Mouse (Mus musculus): Measurements from ENCODE around the gene Cdk2ap2. TPM values are rescaled to one million over a fixed set of nuclear protein-coding genes. Genes with fewer than 3 reads are reported as not detected.
"Not testable (repeated sequence)": the region's sequence is repeated elsewhere in the genome, so short reads cannot be mapped to it uniquely, and the experiment has no call there.

The Cdk2ap2 gene
- total RNA-seq, 2 experiments from 2014 or later: 25.0 to 34.1 TPM

- no peak for DNase-seq (ENCODE audit: low spot score in 2 of 2)
Measured at GRCm38 (mm10) chr19:4066280-4066679, 30.7 kb upstream of the Cdk2ap2 start.

- no peak for DNase-seq (ENCODE audit: low spot score in 2 of 2)
Measured at GRCm38 (mm10) chr19:4066877-4067276, 30.1 kb upstream of the Cdk2ap2 start.

- not testable (repeated sequence) for DNase-seq (ENCODE audit: low spot score in 2 of 2)
Measured at GRCm38 (mm10) chr19:4068242-4068641, 28.7 kb upstream of the Cdk2ap2 start.

GRCm38 (mm10) chr19:4068717-4069410, 28.1 kb upstream of the Cdk2ap2 start:
- no peak for DNase-seq (ENCODE audit: low spot score in 2 of 2)

- DNase-seq (ENCODE audit: low spot score in 2 of 2): no peak
Measured at GRCm38 (mm10) chr19:4070311-4070710, 26.7 kb upstream of the Cdk2ap2 start.

GRCm38 (mm10) chr19:4070756-4071155, 26.2 kb upstream of the Cdk2ap2 start:
- no peak for DNase-seq (ENCODE audit: low spot score in 2 of 2)

- DNase-seq (ENCODE audit: low spot score in 2 of 2): no peak
Measured at GRCm38 (mm10) chr19:4071406-4071805, 25.6 kb upstream of the Cdk2ap2 start.

- no peak for DNase-seq (ENCODE audit: low spot score in 2 of 2)
Measured at GRCm38 (mm10) chr19:4072706-4073424, 24.1 kb upstream of the Cdk2ap2 start.

- no peak for DNase-seq (ENCODE audit: low spot score in 2 of 2)
Measured at GRCm38 (mm10) chr19:4075531-4075930, 21.5 kb upstream of the Cdk2ap2 start.

- no peak for DNase-seq (ENCODE audit: low spot score in 2 of 2)
Measured at GRCm38 (mm10) chr19:4079594-4079993, 17.4 kb upstream of the Cdk2ap2 start.

GRCm38 (mm10) chr19:4080511-4081009, 16.4 kb upstream of the Cdk2ap2 start:
- no peak for DNase-seq (ENCODE audit: low spot score in 2 of 2)

- DNase-seq (ENCODE audit: low spot score in 2 of 2): no peak
Measured at GRCm38 (mm10) chr19:4081394-4081793, 15.6 kb upstream of the Cdk2ap2 start, which contains the start of gene Cabp2. Gene Cabp2 (plus strand): TSS chr19:4081578.

- DNase-seq (ENCODE audit: low spot score in 2 of 2): no peak
Measured at GRCm38 (mm10) chr19:4082219-4082965, 14.6 kb upstream of the Cdk2ap2 start.

- no peak for DNase-seq (ENCODE audit: low spot score in 2 of 2)
Measured at GRCm38 (mm10) chr19:4083316-4083715, 13.7 kb upstream of the Cdk2ap2 start.

GRCm38 (mm10) chr19:4083826-4084225, 13.2 kb upstream of the Cdk2ap2 start:
- DNase-seq (ENCODE audit: low spot score in 2 of 2): no peak

- no peak for DNase-seq (ENCODE audit: low spot score in 2 of 2)
Measured at GRCm38 (mm10) chr19:4084984-4085383, 12.0 kb upstream of the Cdk2ap2 start.

GRCm38 (mm10) chr19:4086156-4086555, 10.8 kb upstream of the Cdk2ap2 start:
- DNase-seq (ENCODE audit: low spot score in 2 of 2): no peak

- no peak for DNase-seq (ENCODE audit: low spot score in 2 of 2)
Measured at GRCm38 (mm10) chr19:4087090-4087489, 9.9 kb upstream of the Cdk2ap2 start.

GRCm38 (mm10) chr19:4088146-4088545, 8.8 kb upstream of the Cdk2ap2 start:
- DNase-seq (ENCODE audit: low spot score in 2 of 2): no peak

- DNase-seq (ENCODE audit: low spot score in 2 of 2): no peak
Measured at GRCm38 (mm10) chr19:4089128-4089527, 7.9 kb upstream of the Cdk2ap2 start.

- no peak for DNase-seq (ENCODE audit: low spot score in 2 of 2)
Measured at GRCm38 (mm10) chr19:4090446-4090845, 6.5 kb upstream of the Cdk2ap2 start.

- DNase-seq (ENCODE audit: low spot score in 2 of 2): no peak
Measured at GRCm38 (mm10) chr19:4091383-4091782, 5.6 kb upstream of the Cdk2ap2 start.
